Mouse (Mus musculus) G1E-ER4 (cell line): ENCODE measurements around the gene Ifnar2. TPM values are rescaled to one million over a fixed set of nuclear protein-coding genes. Genes with fewer than 3 reads are reported as not detected.

Experiments
- GATA1 ChIP-seq: IDR thresholded peaks from one replicate; pipeline ENCODE4 v1.8.0; 2012; ENCODE audit warnings: low read length, inconsistent platforms
- polyA plus RNA-seq: library from polyadenylated mRNA; stranded (reverse); fragments of >175 nt; gene quantifications from 2 replicates; pipeline ENCODE4 v1.2.3, GENCODE M21; 2012

Ifnar2 gene
- polyA plus RNA-seq, 1 experiment, result 44.2 TPM

DNA sequence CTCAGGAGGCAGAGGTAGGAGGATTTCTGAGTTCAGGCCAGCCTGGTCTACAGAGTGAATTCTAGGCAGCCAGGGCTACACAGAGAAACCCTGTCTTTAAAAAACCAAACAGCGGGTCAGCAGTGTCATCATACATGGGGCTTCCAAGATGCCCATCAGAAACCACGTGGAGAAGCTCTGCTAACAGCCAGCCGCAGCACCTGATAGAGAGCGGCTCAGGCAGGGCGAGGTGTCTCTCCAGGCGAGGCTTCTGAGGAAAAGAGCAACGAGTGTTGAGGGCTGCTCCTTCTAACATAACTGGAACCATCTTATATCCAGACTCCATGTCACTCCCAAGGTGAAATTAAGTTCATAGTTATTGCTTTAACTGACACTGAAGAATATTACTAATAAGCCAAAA, 76.3 kb downstream of the Ifnar2 start:
- TF ChIP-seq GATA1, result no peak

DNA sequence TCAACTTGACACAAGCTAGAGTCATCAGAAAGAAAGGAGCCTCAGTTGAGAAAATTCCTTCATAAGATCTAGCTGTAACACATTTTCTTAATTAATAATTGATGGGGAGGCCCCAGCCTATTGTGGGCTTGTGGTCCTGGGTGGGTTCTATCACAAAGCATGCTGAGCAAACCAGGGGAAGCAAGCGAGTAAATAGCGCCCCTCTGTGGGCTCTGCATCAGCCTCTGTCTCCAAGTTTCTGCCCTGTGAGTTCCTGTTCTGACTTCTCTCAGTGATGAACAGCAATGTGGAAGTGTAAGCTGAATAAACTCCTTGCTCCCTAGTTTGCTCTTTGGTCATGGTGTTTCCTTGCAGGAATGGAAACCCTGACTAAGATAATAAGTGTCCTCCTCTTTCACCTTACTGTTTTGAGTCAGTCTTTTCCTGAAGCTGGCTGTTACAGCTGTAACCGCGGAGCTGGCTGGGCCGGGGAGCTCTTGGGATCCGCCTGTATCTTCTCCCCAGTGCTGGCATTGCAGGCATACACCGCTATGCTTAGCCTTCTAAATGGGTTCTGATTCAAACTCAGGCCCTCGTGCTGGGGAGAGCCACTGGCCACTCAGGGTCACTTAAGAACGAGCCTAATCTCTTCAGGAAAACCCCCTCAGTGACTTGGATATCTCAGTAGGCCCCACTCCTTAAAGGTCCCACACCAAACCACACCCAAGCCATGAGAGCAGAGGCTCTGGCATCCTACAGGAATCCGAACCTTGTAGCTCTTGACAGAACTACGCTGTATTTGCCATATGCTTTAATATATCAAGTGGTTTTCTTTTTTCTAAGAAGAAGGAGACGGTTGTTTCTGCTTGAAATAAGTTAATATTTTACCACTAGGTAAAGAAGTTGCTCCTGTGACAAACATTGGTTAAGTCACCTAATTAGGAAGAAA, 77.8 kb downstream of the Ifnar2 start:
- TF ChIP-seq GATA1, result no peak

DNA sequence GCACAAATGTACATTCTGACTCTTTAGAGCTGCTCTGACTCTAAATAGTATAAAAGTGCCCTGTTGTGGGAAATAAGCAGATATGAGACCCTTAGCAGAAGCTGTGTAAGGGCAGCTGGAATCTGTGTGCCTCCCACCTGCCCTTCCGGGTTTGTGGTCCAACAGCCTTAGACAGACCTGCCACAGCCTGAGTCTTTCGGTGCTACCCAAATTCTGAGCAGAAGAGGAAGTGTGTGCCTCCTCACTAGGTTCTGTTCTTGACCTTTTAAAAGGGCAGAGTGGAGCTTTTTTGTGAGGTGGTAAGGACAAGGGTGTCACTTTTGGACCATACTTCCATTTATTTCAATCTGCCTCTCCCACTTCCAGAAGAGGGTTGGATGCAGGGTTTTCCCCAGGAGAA, 79.4 kb downstream of the Ifnar2 start:
- no peak for TF ChIP-seq GATA1

DNA sequence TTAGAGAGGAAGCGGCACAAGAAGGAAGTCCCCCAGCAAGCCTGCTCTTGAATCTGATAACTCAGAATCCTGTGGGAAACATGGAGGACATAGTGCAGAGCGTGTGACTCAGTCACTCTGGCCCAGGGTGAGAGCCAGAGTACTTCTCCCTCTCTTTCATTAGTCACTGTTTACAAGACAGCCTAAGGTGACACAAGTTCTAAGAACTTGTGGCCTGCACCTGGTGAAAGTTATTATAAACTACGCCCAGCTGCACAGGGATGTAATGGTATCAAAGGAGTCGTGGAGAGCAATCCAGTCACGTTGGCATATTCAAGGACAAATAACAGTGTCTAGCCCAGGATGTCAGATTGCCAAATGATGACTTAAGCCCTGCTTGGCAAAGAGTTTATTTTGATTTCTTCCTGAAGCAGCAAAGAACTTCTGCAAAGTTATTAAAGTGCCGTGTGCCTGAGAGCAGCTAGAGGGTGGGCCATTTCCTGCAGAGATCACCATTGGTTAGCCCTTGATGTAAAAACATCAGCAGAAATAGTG, 79.8 kb downstream of the Ifnar2 start:
- no peak for TF ChIP-seq GATA1

Other genes starting within 250 kb of the Ifnar2 start
- not detected in 2 replicates for gene Olig2, start 147.3 kb upstream of the Ifnar2 start, polyA plus RNA-seq
- gene Olig1, start 103.0 kb upstream of the Ifnar2 start, polyA plus RNA-seq, result not detected in 2 replicates
- gene Gm21970, start 18.9 kb downstream of the Ifnar2 start, polyA plus RNA-seq, result not detected in 2 replicates
- 15.2 and 17.3 TPM in 2 replicates for gene Il10rb, start 33.4 kb downstream of the Ifnar2 start, polyA plus RNA-seq
- gene Ifnar1, start 112.5 kb downstream of the Ifnar2 start, polyA plus RNA-seq, result 8.1 and 12.7 TPM in 2 replicates
- 20.8 and 26.8 TPM in 2 replicates for gene Ifngr2, start 174.3 kb downstream of the Ifnar2 start, polyA plus RNA-seq
- gene Tmem50b, start 225.0 kb downstream of the Ifnar2 start, polyA plus RNA-seq, result 1.1 and 1.7 TPM in 2 replicates
- gene Dnajc28, start 246.2 kb downstream of the Ifnar2 start, polyA plus RNA-seq, result 0.26 and 0.69 TPM in 2 replicates